Mouse (Mus musculus) cerebellum, adult (tissue): Measurements from ENCODE around the gene Tnmd.

Source experiments
- ATAC-seq: cut with Nextera tagmentation; 2 replicates; pipeline ENCODE4 v1.9.2; 2017; ENCODE audit warnings: mild to moderate bottlenecking, moderate library complexity, mixed read lengths; ENCODE audit not compliant: insufficient number of reproducible peaks, low FRiP score, low TSS enrichment

The Tnmd gene

DNA sequence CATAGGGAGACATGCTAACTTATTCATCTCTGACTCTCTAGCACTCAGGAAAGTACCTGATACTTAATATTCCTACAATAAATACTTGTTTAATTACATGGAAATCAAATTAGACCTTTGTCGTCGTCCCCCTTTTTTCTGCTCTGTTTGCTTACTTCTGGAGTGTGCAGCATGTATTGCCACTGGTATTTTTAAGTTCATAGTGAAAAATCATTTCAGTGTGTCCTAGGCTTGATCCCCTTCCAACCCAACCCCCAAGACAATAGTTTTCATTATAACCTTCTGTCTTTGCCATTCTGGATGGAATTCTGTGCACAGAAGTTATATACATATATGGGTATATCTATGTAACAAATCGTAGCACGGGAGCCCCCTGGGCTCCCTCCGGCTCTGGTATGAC, at the start of gene Tnmd:
Gene Tnmd, plus strand, starts transcription at position 301 of the 400 bp plus-strand sequence.
- no peak for ATAC-seq

DNA sequence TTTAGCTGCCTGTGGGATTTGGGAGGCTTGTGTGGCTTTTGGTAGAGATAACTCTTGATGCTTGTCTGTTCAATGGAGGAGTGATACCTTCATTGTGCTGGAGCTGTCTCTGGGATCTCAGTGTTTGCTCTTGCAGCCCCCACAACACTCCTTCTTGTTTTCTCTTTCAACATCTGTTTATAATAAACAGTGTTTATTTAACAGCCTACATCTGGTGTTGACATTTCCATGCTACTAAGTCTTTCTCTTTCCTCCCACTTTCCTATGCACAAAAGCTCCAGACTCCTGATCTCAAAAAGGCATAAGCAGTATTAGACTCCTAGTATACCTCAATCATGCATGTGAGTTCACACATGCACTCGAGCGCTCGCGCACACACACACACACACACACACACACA, 2.9 kb downstream of the Tnmd start:
- no peak for ATAC-seq

DNA sequence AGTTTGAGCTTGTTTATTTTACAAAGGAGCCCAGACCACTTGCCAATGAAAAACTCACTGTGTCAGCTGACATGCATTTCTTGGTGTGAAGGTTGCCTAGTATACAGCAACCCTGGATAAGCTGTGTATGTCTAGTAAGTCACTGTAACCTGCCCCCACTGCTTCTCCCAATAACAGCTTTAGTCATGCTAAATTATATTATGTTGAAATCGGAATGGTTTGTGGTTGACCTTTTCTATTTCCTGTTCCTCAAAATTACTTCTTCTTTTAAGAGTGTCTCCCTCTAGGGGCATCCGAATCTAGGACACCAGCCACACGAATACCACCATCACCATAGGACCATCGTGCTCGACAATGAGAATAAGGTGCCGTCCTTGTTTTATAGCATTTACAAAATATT, 19.0 kb downstream of the Tnmd start:
- ATAC-seq = no peak

DNA sequence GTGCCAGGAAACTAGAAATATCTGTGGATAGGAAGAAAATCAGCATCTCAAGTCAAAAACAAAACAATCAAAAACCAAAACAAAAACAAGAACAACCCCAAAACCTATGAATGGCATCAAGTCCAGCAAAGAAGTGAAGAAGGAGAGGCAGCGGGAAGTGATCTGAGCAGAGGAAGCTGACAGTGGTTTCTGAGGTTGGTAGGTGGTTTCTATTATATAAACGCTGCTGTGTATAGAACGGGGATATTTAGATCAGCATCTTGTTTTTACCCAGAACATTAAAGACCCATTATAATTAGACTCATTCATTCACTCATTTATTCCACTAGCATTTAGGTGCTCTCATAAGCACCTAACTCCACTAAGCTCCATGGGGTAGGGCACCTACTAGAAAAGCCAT, 36.5 kb downstream of the Tnmd start:
- no peak for ATAC-seq

DNA sequence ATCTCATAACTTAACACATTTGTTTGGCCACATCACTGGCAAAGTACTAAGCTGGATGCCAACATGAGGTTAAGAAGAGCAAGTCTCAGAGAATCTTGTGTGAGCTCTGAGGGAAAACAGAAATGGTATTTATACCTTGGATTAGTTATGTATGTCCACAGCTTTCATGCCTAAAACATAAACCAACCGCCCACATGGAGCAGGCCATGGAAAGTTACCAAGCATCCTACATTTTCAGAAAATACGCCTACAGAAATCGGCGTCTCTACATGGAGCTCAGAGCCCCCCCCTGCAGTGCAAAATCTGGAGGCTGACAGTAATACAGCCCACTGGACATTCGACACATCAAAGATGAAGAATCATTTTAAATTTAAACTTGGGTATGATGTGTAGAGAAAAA, 37.3 kb downstream of the Tnmd start:
- ATAC-seq = no peak

DNA sequence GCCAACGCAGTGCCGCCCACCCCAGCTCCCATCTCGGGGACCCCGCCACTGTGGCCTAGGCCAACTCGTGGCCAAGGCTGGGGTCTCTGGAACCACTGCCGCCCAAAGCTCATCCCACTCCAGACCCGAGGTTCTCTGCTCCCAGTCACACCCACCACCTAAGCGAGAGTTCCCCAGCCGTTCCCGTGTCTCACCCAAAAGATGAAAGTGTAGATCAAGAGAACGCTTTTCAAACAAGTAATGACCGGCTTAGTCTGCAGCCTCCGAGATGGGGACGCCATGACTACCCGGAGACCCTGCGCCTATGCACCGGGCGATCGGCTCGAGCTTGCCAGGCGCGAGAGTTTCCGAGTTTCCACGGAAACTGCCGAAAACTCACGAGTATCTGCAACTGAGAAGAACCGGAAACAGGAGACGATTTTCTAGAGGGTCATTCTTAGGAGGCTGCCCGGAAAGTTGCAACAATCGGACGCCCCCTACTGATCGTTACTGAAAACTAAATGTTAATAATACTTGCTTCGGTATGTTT, 47.3 kb downstream of the Tnmd start, which contains the start of gene Tspan6:
Gene Tspan6, minus strand, starts transcription at position 416 of the 529 bp plus-strand sequence.
- peak; percentile 79 for ATAC-seq

DNA sequence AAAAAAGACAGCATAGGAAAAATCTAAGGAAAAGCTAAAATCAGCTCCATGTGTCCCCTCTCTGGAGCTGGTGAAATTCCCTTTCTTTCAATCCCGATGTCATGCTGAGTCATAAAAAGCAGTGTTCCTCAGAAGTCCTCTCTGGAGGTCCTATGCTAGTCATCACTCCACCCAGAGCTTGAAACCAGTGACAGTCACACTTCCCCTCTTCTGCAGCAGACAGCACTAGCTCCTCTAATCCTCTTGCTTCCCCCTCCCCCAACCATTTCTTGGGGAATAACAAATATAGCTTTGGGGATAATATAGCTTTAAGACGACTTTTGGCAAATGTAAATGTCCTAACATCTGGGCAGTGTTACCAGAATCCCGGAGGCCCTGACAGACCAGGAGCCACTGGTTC, 57.5 kb downstream of the Tnmd start, which contains the start of gene Srpx2:
Gene Srpx2, plus strand, starts transcription at position 166 of the 400 bp plus-strand sequence.
- ATAC-seq = no peak

DNA sequence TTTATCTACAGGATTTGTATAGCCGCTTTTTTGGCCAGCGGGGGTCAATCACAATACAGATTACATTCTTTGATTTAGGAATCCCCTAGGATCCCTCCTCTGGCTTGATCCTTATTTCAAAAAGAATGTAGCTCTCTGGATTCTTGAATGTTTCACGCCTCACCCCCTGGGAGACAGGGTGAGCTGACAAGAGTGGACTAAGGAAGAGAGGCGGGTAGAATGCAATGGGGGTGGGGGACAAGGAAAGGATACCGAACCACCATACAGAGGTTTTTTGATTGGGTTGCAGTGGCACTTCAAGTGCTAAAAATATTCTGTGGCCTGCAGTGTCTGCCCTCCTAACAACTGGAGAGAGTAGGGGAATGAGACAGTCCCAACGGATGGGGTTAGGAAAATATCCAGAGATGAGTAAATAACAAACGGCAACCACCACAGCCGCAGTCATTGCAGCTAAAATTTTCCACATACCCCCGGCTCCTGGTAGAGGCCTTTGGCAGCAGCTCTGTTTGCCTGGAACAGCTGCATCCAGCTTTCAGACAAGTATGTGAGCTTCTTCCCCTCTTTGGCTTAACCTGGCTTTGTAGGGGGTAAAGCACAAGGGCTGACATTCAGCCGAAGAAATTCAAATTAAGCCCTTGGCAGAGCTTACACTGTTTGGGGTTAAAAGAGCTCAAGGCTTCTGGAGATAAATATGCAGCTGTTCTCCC, 60.8 kb downstream of the Tnmd start:
- no peak for ATAC-seq

DNA sequence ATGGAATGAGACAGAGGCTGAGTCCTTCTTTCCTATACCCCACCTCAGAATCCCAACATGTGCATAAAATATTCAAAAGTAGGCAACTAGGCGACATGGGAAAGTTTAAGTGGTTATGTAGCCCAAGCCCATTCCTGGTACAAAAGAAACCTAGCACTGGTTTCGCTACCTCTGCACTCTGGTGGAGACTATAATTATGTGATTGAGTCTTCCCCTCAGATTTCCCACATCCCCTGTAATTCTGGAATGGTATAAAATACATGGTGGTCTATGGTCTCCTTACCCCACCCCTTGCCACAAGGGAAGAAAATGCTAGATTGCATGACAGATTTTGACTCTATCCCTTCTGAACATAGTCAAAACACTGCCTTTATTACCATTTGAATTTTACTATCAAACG, 62.2 kb downstream of the Tnmd start:
- no peak for ATAC-seq

DNA sequence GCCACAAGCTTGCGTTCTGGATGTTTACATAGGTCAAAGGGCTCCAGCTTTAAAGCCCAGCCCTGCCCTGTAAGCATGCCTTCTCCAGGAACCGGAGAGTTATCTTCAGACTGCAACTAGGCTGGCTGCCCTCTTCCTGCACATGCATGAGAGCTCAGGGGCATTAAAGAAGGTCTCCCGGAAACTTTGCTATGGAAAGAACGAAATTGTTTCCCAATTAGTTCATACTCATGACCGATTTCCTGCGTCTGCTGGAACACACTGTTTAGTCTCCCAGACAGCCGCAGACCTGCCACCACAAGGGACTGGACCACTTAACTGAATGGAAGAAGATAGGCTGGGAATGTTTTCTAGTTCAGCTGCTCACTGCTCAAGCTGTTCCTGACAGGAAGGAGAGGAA, 63.4 kb downstream of the Tnmd start:
- ATAC-seq = no peak
